Mouse (Mus musculus) lung, postnatal 0 days (tissue): ENCODE data around the gene Trp53inp2.

Source experiments
- CTCF ChIP-seq: IDR thresholded peaks from 2 replicates; pipeline ENCODE4 v1.5.1; 2016; ENCODE audit warnings: antibody characterized with exemption, mild to moderate bottlenecking
- EP300 ChIP-seq: IDR thresholded peaks from 2 replicates; pipeline ENCODE4 v1.6.1; 2016; ENCODE audit warnings: antibody characterized with exemption, mild to moderate bottlenecking, control low read depth

DNA sequence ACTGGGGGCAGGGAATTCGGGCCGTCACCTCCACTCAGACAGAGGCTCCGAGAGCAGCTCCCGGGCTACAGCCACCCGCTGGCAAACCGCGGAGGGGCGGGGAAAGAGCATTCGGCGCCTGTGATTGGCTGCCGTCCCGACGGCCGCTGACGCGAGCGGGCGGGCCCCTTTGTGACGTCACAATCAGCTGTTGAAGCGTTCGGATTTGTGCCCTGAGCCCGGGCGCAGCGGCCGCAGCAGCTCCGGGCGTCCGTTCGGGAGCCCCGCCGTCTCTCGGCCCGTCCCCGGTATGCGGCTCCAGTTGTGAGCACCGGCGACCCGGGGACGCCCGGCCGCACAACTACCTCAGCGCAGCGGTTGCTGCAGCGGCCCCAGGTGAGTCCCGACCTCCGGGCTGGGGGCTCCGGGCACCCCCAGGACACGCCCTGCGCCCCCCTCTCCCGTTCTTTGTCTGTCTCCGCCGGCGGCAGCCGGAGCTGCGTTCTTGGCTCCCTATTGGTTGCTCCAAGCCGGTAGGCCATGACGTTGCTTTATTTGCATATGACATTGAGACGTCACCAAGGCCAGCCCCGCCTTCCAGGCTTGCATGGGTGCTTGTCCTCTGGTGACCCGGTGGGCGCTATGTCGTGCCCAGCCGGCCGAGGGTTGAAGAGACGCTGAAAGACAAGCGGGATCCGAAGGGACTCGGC lies 928 bp downstream of the Trp53inp2 start:
- TF ChIP-seq CTCF = no peak
- TF ChIP-seq EP300 = no peak
